Mouse (Mus musculus): ENCODE measurements around the gene Efcab12. TPM values are rescaled to one million over a fixed set of nuclear protein-coding genes. Genes with fewer than 3 reads are reported as not detected.

The Efcab12 gene
- total and polyA plus RNA-seq, 3 experiments: 0.27 to 0.90 TPM; not detected in 1

DNA sequence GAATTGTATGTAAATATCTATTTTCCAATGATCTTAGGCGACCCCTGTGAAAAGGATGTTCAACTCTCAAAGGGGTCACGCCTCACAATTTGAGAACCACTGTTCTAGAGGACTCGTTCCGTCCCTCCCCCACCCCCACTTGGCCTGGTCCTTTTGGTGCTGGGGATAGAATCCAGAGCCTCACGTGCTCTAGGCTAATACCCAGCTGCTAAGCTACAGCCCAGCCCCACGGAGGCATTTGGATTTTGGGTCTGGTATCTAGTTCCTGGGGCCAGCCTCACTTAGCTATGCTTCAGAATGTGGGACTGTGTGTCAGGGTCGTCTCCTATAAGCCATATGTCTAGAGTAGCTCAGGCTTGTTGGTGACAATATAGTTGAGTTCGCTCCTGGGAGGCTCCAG lies 26.6 kb downstream of the Efcab12 start:
- no peak for ATAC-seq (ENCODE audit: extremely low read depth, insufficient number of reproducible peaks, low FRiP score, poor library complexity, severe bottlenecking)
- Histone ChIP-seq H3K27me3 (ENCODE audit: insufficient read depth, low read length) (no peaks in the 10 kb centered on the region), H3K36me3 (replicated peaks) (peaks cover 54% of the 10 kb centered on the region), H3K9me3 (replicated peaks) (no peaks in the 10 kb centered on the region), H3K4me3 (ENCODE audit: low read depth, low read length) (no peak overlapping the region), H3K4me1 (ENCODE audit: insufficient read depth, low read depth, low read length) (peaks cover 22% of the 10 kb centered on the region)
- TF ChIP-seq POLR2AphosphoS5 (IDR thresholded peaks at IDR 0.05; ENCODE audit: insufficient replicate concordance, low read depth, low read length): no peak
- DNase-seq (ENCODE audit: low spot score): no peak

DNA sequence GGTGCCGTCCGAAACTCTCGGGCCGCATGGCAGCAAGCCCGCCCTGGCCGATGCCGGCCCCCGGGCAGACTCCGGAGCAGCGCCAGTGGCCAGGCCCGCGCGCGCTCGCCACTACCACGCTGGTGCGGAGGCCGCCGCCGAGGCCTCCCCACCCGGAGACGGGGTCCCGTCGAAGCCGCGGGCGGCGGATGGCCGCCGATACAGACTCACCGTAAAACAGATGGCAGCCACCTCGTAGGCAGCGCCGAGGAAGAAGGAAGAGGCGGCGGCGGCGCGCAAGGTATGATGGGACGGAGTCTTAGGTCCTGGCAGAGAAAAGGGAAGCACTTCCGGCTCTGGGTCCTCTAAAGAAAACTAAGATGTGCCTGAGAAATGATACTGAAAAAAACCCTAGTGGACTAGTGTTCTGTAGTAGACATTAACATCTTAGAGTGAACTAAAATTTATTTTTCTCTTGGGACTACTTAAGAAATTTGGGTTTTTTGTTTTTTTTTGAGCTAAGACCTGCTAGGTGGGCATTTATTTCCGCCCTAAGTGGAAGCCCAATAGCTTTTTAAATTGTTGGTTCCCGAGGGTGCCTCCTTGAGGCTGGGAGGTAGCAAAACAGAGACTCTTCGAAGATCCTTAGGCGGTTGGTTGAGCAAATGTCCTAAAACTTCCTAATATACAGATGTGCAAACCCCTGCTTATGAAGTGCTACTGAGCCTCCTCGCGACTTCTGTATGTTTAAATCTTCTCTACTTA lies 29.6 kb downstream of the Efcab12 start, which contains the start of gene Rpl32:
Rpl32 (minus strand) TSS at position 260 of the 744 bp plus-strand sequence.
- Histone ChIP-seq H3K4me3 (ENCODE audit: low read depth, low read length) (peak within 1 kb of the TSS; percentile 95), H3K36me3 (replicated peaks) (peaks cover 71% of the 10 kb centered on the region), H3K27me3 (ENCODE audit: insufficient read depth, low read length) (no peaks in the 10 kb centered on the region), H3K4me1 (ENCODE audit: insufficient read depth, low read depth, low read length) (peaks cover 30% of the 10 kb centered on the region), H3K9me3 (replicated peaks) (no peaks in the 10 kb centered on the region)
- TF ChIP-seq GATA2 (IDR thresholded peaks at IDR 0.05; ENCODE audit: borderline replicate concordance, low read depth, low read length) (no peak), GATA1 (IDR thresholded peaks at IDR 0.05; ENCODE audit: borderline replicate concordance, low read length) (no peak), CTCF (IDR thresholded peaks at IDR 0.05; ENCODE audit: low read depth, low read length) (no peak), POLR2AphosphoS5 (IDR thresholded peaks at IDR 0.05; ENCODE audit: insufficient replicate concordance, low read depth, low read length) (no peak), TAL1 (conservative IDR thresholded peaks at IDR 0.05; ENCODE audit: low read depth, low read length) (no peak)
- ATAC-seq (ENCODE audit: extremely low read depth, insufficient number of reproducible peaks, low FRiP score, poor library complexity, severe bottlenecking): peak; percentile 77
- peak; percentile 76 for DNase-seq (ENCODE audit: low spot score)

DNA sequence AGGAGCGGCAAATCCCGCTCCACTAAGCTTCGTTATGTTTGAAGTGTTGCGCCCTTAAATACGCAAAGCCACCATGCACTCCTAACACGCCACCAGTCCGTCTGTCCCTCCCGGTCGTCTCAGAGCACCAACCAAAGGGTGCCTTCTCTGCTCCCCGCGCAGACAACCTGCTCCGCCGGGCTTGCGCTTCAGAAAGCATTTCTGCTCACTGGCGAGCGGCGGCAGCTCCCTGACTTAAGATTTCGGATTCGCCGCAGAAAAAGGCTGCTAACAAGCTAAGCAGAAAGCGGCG lies 30.1 kb downstream of the Efcab12 start:
- Histone ChIP-seq H3K27me3 (ENCODE audit: insufficient read depth, low read length) (no peaks in the 10 kb centered on the region), H3K4me1 (ENCODE audit: insufficient read depth, low read depth, low read length) (peaks cover 30% of the 10 kb centered on the region)

DNA sequence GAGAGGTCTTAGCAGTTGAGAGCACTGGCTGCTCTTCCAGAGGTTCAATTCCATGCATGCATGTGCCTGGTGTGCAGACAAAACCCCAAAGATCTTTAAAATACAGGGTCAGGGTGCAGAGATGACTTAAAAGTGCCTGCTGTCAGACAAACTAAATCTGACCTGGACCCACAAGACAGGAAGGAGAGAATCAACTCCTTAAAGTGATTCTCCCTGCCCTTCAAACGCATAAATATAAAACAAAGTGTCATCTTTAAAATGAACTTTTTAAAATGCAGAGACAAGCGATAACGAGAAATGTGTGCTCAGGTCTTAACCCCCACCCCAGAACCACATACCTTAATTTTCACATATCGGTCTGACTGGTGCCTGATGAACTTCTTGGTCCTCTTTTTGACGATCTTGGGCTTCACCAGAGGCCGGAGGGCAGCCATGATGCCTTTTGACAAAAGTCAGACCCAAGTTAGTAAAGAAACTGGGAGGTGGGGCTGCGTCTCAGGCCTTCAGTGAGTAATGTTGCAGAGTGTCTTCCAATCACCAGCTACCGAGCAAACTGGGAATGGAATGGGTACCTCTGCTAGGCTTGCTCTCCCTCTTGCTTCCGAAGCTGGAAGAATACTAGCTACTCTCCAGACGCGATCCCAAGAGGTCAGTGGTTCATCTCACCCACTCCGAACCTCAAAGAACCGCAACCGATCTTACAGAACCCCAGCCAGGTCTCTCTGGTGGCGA lies 30.6 kb downstream of the Efcab12 start:
- peak overlapping the region; percentile 95 for H3K4me3 ChIP-seq (ENCODE audit: low read depth, low read length)
- no peak for ATAC-seq (ENCODE audit: extremely low read depth, insufficient number of reproducible peaks, low FRiP score, poor library complexity, severe bottlenecking)
- no peaks in the 10 kb centered on the region for H3K9me3 ChIP-seq (replicated peaks)
- H3K4me1 ChIP-seq (ENCODE audit: insufficient read depth, low read depth, low read length): peaks cover 32% of the 10 kb centered on the region
- DNase-seq (ENCODE audit: low spot score): no peak
- TF ChIP-seq POLR2AphosphoS5 (IDR thresholded peaks at IDR 0.05; ENCODE audit: insufficient replicate concordance, low read depth, low read length): no peak
- TF ChIP-seq GATA1 (IDR thresholded peaks at IDR 0.05; ENCODE audit: borderline replicate concordance, low read length): no peak
- TF ChIP-seq TAL1 (conservative IDR thresholded peaks at IDR 0.05; ENCODE audit: low read depth, low read length): no peak
- no peak for TF ChIP-seq GATA2 (IDR thresholded peaks at IDR 0.05; ENCODE audit: borderline replicate concordance, low read depth, low read length)
- no peak for TF ChIP-seq CTCF (IDR thresholded peaks at IDR 0.05; ENCODE audit: low read depth, low read length)
- peaks cover 77% of the 10 kb centered on the region for H3K36me3 ChIP-seq (replicated peaks)
- no peaks in the 10 kb centered on the region for H3K27me3 ChIP-seq (ENCODE audit: insufficient read depth, low read length)

More for the DNA sequence above, 30.1 kb downstream of the Efcab12 start:
- H3K36me3 ChIP-seq (replicated peaks): peaks cover 72% of the 10 kb centered on the region
- TF ChIP-seq CTCF (IDR thresholded peaks at IDR 0.05; ENCODE audit: low read depth, low read length) (no peak), TAL1 (conservative IDR thresholded peaks at IDR 0.05; ENCODE audit: low read depth, low read length) (no peak), GATA2 (IDR thresholded peaks at IDR 0.05; ENCODE audit: borderline replicate concordance, low read depth, low read length) (no peak), GATA1 (IDR thresholded peaks at IDR 0.05; ENCODE audit: borderline replicate concordance, low read length) (no peak), POLR2AphosphoS5 (IDR thresholded peaks at IDR 0.05; ENCODE audit: insufficient replicate concordance, low read depth, low read length) (no peak)
- peak overlapping the region; percentile 95 for H3K4me3 ChIP-seq (ENCODE audit: low read depth, low read length)
- DNase-seq (ENCODE audit: low spot score): no peak
- H3K9me3 ChIP-seq (replicated peaks): no peaks in the 10 kb centered on the region
- no peak for ATAC-seq (ENCODE audit: extremely low read depth, insufficient number of reproducible peaks, low FRiP score, poor library complexity, severe bottlenecking)

DNA sequence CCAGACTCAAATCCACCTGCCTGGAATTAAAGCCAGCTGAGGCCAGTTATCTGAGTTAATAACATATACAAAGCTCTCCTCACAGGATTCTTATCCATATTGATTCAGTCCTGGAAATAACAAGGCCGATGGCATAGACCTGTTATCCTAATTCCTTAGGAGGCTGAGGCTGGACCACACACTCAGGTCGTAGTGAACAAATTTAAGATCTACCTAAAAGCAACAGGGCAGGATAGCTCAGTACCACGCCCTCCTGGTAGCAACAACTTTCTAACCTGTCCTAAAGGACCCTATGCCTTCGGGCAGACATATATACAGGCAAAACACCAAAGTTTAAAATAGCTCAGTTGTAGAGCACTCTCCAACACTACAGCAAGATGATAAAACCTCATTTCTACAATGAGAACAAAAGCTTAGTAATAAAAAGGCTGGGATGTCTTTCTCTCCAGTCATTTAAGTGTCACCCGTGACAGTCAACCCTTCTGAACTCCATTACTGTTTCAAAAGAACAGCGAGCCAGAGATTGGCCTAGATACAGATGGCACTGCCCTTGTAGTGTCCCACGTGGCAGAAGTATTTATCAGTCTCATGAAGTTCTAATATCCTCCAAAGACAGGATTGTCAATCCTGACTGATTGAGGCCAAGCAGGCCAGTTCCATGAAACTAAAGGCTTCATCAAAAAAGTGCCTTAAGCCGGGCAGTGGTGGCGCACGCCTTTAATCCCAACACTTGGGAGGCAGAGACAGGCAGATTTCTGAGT lies 33.6 kb downstream of the Efcab12 start:
- Histone ChIP-seq H3K9me3 (replicated peaks) (no peaks in the 10 kb centered on the region), H3K27me3 (ENCODE audit: insufficient read depth, low read length) (no peaks in the 10 kb centered on the region), H3K36me3 (replicated peaks) (peaks cover 78% of the 10 kb centered on the region), H3K4me1 (ENCODE audit: insufficient read depth, low read depth, low read length) (peaks cover 29% of the 10 kb centered on the region), H3K4me3 (ENCODE audit: low read depth, low read length) (no peak overlapping the region)
- no peak for ATAC-seq (ENCODE audit: extremely low read depth, insufficient number of reproducible peaks, low FRiP score, poor library complexity, severe bottlenecking)
- DNase-seq (ENCODE audit: low spot score): no peak
- TF ChIP-seq POLR2AphosphoS5 (IDR thresholded peaks at IDR 0.05; ENCODE audit: insufficient replicate concordance, low read depth, low read length) (no peak), GATA1 (IDR thresholded peaks at IDR 0.05; ENCODE audit: borderline replicate concordance, low read length) (no peak)
